Mouse (Mus musculus) brain, embryonic 14.5 days (tissue): ENCODE measurements around the gene Cdc42ep1.
A peak's percentile ranks its signal among the peaks of the same experiment; 100 is the strongest.

Experiments
- CTCF ChIP-seq: fragments of 200-500 bp; IDR thresholded peaks from 2 replicates; pipeline ENCODE4 v1.5.1; 2012; ENCODE audit warnings: inconsistent platforms, mild to moderate bottlenecking, moderate library complexity, borderline replicate concordance; ENCODE audit not compliant: insufficient read depth, insufficient read length; ENCODE audit errors: extremely low read depth
- POLR2A ChIP-seq: fragments of 200-500 bp; IDR thresholded peaks from 2 replicates; pipeline ENCODE4 v1.6.1; 2012; ENCODE audit warnings: mild to moderate bottlenecking, inconsistent platforms, borderline replicate concordance; ENCODE audit not compliant: poor library complexity, insufficient read depth, insufficient read length, severe bottlenecking; ENCODE audit errors: extremely low read depth

GRCm38 (mm10) chr15:78829636-78830035, 12.8 kb upstream of the Cdc42ep1 start:
- TF ChIP-seq POLR2A (no peak), CTCF (peak; percentile 18; the same call in 1 of the 2 replicates)
